Mouse (Mus musculus) erythroid progenitor cell, adult 5-6 weeks (primary cell): ENCODE results near the gene Tenm2. TPM values are rescaled to one million over a fixed set of nuclear protein-coding genes. Genes with fewer than 3 reads are reported as not detected.

Experiments
- ATAC-seq: replicated peaks from 2 replicates; pipeline ENCODE4 v1.8.0; 2016; ENCODE audit warnings: moderate number of reproducible peaks, mild to moderate bottlenecking, moderate TSS enrichment, inconsistent platforms; ENCODE audit not compliant: poor library complexity, low FRiP score, severe bottlenecking
- total RNA-seq, 2 experiments: library from RNA; stranded (forward) in 1 of 2; stranded (reverse) in 1 of 2; fragments of 150-400 nt in 1 of 2; fragments of 186-747, 209-891 nt in 1 of 2; gene quantifications; 2 replicates each; pipeline versions ENCODE4 v1.2.3 to v1.2.4; 2015 to 2017; ENCODE audit warnings: low replicate concordance in 2 of 2

Tenm2 gene
- total RNA-seq, 2 experiments from 2014 or later = not detected

DNA sequence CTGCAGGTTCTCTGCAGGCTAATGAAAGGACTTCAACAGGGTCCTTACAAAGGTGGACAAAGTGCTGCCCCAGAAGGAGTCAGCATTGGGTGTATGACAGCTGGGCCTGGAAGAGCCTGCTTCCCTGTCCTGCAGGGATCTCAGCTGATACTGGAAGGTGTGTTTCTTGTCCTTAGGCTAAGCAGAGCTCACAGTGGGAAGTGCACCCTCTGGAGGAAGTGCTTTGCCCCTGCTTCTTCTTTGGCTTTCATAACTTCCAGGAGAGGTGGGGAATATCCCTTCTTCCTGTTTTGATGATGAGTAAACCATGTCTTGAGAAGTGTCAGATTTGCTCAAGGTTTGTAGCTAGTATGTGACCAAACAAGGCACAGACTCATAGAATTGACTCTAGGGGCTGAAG is 1240.5 kb downstream of the Tenm2 start:
- no peak for ATAC-seq

DNA sequence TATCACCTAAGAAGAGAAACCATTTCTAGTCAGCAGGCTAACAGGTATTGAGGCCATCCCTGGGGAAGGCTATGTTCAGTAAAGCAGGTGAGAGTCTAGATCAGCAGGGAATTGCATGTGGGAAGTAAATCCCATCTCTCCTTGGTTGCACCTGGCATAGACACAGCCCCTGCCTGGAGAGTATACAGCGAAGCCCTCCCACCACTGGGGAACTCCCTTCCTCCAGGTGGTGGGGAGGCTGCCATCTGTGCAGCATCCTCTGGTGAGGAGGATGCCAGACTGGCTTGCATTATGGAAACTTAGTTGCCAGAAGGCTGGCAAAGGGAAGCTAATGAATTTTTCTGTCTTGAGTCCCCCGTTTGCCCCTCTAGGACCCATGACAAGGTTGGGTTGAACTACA is 1243.9 kb downstream of the Tenm2 start:
- ATAC-seq = no peak

DNA sequence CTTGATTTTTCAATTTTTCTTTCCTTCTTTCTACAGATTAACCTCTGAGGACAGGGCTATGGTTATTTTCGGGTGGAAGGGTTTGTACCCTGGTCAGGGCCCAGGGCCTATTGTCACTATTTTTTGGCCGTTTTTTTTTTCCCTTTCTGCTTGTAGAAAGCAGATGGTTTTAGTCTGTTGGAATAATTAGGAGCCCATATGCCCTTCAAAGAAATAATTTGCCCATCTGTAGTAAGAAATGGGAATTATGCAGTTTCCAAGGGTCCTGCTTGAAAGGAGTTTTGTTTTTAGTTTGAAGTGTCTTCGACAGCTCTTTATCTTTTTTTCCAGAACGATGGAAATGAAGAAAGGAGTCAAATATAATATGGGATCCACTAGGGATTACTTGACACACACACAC is 1245.8 kb downstream of the Tenm2 start:
- no peak for ATAC-seq

DNA sequence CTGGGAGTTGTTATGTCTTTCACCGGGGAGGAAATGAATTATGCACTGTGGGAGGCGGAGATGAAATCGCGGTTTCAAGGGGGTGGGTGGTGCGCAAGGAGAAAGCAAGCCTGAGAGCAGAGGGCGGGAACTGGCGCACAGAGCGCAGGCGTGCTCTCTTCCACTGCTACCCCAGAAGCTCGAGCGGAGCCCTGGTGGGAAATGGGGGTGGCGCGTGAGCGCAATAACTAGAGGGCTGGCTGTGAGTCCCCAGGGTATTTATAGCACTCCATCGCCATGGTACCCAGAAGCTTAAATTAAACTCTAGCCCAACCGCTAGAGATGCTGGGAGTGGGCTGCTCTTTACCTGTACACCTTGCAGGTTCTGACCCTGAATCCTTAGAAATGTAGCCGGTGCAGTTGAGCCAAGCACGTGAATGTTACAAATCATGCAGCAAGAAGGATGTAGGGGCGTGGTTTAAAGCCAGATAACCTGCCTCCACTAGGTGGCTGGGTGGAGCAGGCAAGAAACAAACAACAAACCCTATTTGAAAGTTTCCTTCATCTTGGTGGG is 1249.8 kb downstream of the Tenm2 start:
- ATAC-seq = no peak

DNA sequence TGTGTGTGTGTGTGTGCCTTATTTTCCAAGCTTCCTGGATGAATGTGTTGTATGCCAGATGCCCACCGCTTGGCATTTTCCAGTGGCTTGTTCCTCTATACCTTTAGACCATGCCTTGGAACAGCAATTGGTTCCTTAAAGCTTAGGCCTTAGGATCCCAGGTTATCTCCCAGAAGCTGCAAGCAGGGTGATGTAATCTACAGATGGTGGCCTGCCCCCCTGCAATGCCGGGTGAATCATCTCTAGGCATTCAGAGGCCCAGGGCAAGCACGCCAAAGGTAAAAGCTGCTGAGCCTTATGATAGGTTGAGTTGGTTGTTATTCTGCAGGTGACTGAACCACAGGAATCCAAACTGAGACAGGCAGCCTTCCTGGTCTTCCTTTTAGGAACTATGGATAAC is 1253.0 kb downstream of the Tenm2 start:
- no peak for ATAC-seq

DNA sequence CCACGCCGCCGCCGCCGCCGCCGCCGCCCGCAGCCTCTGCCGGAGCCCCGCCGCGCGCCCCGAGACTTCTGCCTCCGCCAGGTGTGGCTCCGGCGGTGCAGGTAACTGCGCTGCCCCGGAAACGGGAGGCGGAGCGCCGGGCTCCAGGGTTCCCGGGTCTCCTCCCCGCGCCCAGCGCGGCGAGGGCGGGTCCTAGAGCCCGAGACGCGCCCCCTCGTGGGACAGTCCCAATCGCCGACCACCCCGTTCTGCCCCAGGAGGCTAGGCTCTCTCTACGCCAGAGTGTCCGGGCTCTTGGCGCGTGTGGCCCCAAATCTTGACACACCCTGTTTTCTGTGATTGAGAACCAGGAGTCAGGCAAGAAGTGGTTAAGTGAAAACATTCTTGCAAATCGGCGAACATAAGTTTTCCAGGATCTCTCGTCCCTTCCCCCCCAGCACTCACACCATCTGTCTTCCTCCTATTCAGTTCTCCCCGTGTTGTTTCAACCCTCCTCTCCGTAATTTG is 1255.3 kb downstream of the Tenm2 start, which contains the start of gene Wwc1:
TSS of gene Wwc1 (minus strand) at position 117 of the 507 bp plus-strand sequence.
- no peak for ATAC-seq

DNA sequence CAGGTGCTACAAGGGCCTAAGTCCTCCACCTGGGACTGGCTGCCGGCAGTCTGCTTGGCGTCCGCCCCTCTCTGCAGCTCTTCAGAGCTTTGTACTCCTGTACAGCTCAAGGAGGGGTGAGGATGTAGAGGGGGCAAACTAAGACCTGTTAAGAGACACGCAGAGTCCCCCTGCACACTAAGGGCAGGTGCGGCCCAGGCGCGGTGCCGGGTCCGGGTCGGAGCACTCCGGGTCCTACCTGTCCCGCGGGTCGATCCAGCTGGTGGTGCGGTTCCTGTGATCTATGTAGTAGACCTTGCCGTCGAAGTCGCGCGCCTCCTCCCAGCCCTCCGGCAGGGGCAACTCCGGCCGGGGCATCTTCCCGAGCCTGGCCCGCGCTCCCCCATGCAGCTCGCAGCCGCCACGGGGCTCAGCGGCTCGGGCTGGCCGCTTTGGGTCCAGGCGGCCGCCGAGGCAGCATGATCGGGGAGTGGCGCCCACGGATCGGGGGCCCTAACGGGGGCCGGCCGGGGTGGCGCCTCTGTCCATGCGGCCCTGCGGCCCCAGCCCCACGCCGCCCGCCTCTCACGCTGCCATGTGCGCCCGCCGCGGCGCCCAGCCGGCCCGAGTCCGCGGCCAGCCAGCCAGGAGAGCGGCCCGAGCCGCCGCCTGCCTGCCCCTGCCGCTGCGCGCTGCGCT is 1255.9 kb downstream of the Tenm2 start:
- ATAC-seq = no peak

DNA sequence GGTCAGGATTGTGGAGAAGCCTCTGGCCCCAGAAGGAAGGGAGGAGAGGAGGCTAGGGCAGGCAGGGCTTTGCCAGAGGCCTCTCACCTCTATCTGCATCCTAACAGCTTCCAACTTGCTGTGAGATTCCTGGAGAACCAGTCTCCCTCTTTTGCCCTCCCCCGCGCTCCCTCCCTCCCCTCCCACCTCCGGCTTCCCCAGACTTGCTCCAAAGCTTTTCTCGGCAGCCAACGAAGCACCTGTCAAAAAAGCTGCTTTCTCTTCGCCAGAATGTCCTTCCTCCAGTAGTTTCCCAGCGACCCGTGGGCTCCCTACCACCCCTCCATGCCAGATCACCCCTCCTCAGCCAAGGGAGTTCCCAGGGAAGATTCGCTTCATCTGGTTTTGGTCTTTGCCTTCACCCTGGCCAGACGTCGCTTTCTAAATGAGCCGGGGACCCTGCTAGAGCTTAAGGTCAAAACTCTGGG is 1256.5 kb downstream of the Tenm2 start:
- ATAC-seq = no peak

DNA sequence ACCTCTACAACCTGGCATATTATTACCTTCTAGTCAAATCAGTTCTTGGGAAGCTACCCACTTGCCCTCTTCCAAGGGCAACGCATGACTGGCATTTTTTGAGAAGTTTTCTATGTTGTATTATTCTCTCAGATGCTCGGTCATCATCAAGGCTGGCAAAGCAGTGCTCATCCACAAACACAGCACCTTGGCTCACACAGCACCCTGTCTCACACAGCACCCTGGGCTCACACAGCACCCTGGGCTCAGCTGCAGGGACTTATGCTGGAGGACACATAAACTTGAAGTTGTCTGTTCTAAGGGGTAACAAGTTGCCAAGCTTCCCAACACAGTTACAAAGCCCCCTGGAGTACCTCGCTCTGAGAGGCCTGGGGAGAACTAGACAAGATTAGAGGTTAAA is 1258.0 kb downstream of the Tenm2 start:
- ATAC-seq = no peak

DNA sequence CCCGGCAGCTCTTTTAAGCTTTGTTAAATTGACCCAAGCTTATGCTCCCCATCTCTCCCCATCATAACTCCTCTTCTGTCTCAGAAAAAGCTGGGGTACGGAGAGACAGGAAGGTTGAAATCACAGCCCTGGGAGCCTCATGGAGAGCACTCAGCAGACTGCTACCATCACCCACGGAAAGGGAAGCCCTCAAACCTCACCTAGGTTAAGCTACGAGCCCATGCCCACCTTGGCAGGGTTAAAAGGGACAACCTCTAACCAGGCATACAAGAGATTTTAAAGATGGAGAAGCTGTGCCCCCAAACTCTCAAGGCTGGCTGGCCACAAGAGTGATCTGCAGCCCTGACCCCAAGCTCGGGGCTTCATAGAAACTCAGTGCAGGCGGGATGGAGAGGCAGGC is 1258.7 kb downstream of the Tenm2 start:
- no peak for ATAC-seq

DNA sequence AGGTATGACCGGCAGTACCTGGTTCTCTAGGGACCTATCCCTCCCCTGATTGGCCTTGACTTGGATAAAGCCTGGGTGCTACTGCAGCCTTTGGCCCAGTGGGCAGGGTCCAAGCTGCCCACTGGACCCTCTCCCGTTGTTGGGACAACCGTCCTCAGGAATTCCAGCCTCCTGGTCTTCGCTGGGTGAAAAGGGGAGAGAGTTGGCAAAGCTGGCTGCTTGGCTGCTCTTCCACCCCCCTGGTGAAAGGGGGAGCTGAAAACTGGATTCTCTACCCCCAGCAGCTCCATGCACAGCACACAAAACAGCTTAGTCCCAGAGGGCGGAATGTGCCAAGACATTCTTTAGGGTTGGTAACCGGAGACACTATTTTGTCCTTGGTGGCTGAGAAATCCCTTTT is 1259.3 kb downstream of the Tenm2 start:
- ATAC-seq = no peak

DNA sequence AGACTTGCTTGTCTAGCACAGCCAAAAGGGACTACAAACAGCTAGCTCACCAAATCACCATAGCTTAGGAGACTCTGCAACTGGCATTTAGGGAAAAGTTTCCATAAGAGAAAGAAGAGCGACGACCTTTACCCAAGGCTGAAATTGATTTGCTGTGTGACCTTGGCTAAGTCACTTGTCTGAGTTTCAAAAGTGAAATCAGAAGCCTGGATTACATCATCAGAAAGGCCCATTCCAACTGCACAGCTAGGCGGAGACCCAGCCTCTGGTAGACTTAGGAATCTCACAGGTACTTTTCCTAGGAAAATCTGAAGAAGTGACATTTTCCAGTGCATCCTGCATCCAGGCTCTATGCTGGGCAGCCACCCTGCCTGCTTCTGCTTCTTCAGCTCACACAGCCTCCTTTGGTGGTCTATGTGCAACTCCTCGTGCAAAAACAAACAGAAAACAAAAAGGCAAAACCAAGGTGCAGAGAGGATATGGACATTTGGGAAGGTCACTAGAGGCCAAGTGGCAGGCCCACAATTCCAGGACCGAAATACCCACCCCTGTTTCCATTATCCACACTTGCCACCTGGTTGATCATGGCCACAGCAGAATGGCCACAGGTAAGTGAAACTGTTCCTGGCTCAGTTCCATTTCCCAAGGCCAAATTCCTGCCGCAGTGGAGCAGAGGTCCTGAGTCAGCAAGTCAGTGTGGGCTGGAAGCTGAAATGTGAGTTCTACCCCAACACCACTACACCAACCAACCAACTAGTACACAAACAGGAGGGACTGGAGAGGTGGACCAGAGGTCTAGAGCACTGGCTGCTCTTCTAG is 1260.9 kb downstream of the Tenm2 start:
- ATAC-seq = no peak

DNA sequence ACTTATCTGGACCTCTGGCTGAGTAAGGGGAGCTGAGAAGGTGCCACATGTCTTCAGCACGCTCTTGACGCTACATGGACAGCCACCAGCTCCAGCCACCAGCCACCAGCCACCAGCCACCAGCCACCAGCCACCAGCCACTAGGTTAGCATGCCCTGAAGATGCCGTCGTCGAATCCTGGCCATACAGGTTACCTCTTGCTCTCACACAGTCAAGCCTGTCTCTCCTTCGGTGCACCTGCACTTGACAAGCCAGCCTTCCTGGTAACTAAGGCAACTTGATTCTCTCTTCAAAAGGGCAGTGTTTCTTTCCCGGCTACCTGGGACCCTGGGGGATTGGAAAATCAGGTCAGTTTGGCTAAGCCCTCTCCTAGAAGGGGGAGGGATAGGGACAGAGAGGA is 1262.6 kb downstream of the Tenm2 start:
- no peak for ATAC-seq

DNA sequence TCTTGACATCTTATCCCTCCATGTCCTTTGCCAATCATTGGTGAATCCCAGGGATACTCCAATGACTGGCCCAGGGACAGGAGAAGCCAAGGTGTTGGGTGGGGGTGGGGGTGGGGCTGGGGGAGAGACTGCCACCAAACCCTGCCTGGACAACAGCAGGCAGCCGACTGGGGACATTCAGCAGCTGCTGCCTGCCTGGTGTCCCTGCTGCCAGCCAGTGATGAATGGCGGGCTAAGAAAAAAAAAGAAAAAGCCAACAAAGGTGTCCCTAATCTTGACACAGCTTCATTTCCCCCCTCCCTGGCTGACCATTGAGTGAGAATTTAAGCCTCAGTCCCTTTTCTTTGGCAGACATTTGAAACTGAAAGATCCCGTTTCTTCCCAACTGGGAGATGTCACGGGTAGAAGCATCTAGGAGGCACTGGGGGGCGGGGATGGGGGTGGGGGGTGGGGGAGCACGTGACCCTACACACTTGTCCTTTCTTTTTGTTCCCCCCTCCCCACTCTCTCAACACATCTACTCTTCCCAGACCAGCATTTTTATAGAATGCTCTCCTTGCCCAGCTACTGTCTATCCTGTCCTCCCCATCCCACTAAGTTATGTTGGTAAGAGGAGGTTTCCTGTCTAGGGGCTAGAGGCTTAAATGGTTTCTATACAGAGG is 1263.4 kb downstream of the Tenm2 start:
- ATAC-seq = no peak

DNA sequence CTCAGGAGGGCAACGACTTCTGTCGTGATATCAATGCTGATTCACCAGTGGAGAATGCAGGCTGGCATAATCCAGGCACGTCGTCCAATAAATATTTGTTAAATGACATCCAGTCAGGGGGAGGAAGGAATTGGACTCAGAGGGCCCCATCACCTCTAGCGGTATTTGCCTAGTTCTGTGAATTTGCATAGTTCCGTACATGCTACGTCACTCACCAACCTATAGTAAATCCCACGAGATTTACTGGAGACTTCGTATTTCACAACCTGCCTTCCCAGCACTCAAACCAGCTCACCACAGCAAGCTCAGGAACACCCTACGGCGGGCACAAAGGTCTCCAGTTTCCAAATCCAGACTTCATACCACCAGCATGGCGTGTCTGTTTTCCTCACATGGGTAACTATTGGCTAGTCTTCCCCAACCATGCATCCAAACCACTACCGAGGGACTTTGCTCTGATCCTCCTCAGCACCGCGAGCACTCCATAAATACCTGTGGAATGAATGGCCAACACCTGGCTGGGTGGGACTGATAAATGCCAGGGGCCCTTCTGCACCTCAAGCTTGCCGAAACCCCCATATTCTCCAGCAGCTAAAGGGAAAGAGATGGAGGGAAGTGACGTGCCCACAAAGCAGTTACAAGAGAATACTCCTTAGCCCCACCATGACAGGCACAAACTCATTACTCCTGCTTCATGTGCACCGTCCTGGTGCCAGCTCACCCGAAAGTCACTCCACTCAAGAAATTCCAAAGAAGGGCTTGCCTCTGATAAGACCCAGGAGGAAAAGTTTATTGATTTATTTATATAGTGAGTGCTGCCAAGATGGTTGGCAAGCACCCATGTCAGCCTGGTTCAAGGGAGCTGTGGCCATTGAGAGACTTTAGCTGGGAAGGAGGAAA is 1264.7 kb downstream of the Tenm2 start:
- ATAC-seq = no peak

DNA sequence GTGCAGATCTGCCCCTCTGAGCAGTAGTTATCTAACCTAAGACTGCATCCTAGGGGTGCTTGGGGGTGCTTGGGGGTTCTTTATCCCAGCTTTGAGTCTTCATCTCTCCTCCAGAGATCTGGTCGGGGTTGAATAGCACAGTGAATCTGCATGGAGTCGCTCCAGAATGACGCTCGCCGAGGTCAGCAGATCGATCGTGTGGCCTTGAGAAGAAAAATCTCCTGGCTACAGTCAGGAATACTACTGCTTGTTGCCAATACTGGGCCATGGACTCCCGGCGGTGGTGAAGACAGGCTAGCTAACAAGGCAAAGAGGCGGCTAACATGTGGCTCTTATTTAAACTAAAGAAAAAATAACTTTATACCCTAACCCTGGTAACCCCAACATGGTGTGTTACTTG is 1267.5 kb downstream of the Tenm2 start:
- no peak for ATAC-seq

DNA sequence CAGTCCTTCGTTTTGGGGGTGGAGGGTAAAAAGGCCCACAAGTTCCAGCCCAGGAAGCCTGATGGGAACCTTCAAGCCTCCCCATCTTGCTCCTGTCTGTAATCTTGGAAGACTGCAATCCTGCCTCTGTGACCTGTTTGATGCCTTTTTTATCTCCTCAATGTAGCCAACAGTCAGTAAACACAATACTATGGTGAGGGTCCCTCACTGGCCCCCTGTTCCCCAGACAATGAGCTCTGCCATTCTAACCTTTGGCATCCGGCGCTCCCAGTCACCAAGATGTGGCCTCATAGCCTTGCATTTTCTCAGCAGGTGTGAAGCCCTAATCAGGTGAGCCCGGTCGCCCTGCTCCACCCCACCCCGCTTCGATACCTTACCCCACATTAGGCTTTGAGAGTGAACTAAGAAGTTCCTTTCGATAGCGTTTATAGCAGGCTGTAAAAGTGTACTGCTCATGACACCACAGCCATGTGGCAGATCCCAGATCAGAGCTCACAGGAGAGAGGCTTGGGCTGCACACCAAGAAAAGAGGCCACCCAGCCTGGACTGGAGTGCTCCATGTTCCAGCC is 1271.7 kb downstream of the Tenm2 start:
- no peak for ATAC-seq

DNA sequence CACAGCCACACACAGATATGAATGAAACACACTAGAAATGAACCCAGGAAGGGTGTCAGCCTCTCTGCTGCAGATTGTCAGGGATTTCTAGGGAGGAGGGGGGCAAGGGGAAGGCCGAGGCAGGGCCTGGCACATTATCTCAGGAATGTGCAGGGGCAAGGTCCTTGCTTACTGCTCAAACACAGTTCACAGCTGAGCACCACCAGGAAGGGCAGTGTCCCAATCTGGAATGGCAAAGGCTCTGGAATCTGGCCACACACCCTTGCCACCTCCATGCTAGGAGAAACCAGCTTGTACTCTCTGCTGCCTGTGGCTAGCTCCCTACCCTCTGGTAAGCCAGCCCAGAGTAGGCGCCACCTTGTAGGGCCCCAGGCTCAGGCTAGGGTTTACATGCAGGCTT is 1272.2 kb downstream of the Tenm2 start:
- no peak for ATAC-seq

DNA sequence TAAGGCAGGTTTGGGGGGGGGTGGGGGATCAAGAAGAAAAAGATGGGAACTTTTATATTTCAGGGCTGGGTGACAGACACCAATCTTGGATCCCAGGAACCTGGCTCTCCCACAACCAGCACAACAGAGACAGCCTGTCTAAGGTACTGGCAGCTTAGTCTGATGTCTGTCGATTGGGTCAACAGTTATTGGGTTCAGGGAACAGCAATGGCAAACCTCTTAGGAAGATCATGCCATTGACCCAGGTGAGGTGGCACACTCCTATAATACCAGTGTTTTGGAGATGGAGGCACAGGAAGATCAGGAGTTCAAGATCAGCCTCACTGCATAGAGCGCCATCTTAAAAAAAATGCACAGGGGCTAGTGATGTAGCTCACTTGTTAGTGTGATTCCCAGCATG is 1273.3 kb downstream of the Tenm2 start:
- no peak for ATAC-seq
